Mouse (Mus musculus): ENCODE results near the gene Scrn1. TPM values are rescaled to one million over a fixed set of nuclear protein-coding genes. Genes with fewer than 3 reads are reported as not detected.

The Scrn1 gene
- polyA plus RNA-seq, 1 experiment from 2014 or later = 8.3 TPM

- Histone ChIP-seq H3K4me2 (ENCODE audit: low read depth, low read length) (no peak overlapping the region), H3K27me3 (ENCODE audit: control insufficient read depth, insufficient read depth, low read length) (no peaks in the 10 kb centered on the region), H3K4me1 (ENCODE audit: control insufficient read depth, insufficient read depth, low read length) (no peaks in the 10 kb centered on the region), H3K4me3 (replicated peaks; ENCODE audit: low read length) (no peak overlapping the region), H3K9ac (ENCODE audit: low read length) (no peak overlapping the region), H3K27ac (ENCODE audit: low read length) (no peak overlapping the region), H3K9me3 (replicated peaks; ENCODE audit: control insufficient read depth, low read length) (no peaks in the 10 kb centered on the region), H3K36me3 (ENCODE audit: control insufficient read depth, insufficient read depth, low read length) (no peaks in the 10 kb centered on the region)
- 57% methylated on average over 5 of the region's 5 CpGs for WGBS
- ATAC-seq (ENCODE audit: insufficient read depth, low FRiP score) = no peak
Observed at GRCm38 (mm10) chr6:54518758-54519157, 47.5 kb downstream of the Scrn1 start.

- no peak for ATAC-seq (ENCODE audit: insufficient read depth, low FRiP score)
- H3K27ac ChIP-seq (ENCODE audit: low read length) = no peak overlapping the region
- no peaks in the 10 kb centered on the region for H3K4me1 ChIP-seq (ENCODE audit: control insufficient read depth, insufficient read depth, low read length)
- no peak overlapping the region for H3K4me2 ChIP-seq (ENCODE audit: low read depth, low read length)
- H3K9ac ChIP-seq (ENCODE audit: low read length) = no peak overlapping the region
- no peak overlapping the region for H3K4me3 ChIP-seq (replicated peaks; ENCODE audit: low read length)
- H3K36me3 ChIP-seq (ENCODE audit: control insufficient read depth, insufficient read depth, low read length) = no peaks in the 10 kb centered on the region
- no peaks in the 10 kb centered on the region for H3K27me3 ChIP-seq (ENCODE audit: control insufficient read depth, insufficient read depth, low read length)
- 87% methylated on average over 2 of the region's 2 CpGs for WGBS
- no peaks in the 10 kb centered on the region for H3K9me3 ChIP-seq (replicated peaks; ENCODE audit: control insufficient read depth, low read length)
Observed at GRCm38 (mm10) chr6:54516512-54517134, 49.7 kb downstream of the Scrn1 start.

GRCm38 (mm10) chr6:54512256-54512655, 54.0 kb downstream of the Scrn1 start:
- H3K9ac ChIP-seq (ENCODE audit: low read length) = no peak overlapping the region
- no peaks in the 10 kb centered on the region for H3K9me3 ChIP-seq (replicated peaks; ENCODE audit: control insufficient read depth, low read length)
- no peaks in the 10 kb centered on the region for H3K4me1 ChIP-seq (ENCODE audit: control insufficient read depth, insufficient read depth, low read length)
- H3K4me3 ChIP-seq (replicated peaks; ENCODE audit: low read length) = no peak overlapping the region
- WGBS = 64% methylated on average over 2 of the region's 2 CpGs
- H3K27me3 ChIP-seq (ENCODE audit: control insufficient read depth, insufficient read depth, low read length) = no peaks in the 10 kb centered on the region
- no peaks in the 10 kb centered on the region for H3K36me3 ChIP-seq (ENCODE audit: control insufficient read depth, insufficient read depth, low read length)
- H3K27ac ChIP-seq (ENCODE audit: low read length) = no peak overlapping the region
- no peak for ATAC-seq (ENCODE audit: insufficient read depth, low FRiP score)
- no peak overlapping the region for H3K4me2 ChIP-seq (ENCODE audit: low read depth, low read length)

GRCm38 (mm10) chr6:54509264-54509663, 57.0 kb downstream of the Scrn1 start:
- 89% methylated on average over 13 of the region's 13 CpGs for WGBS
- H3K9ac ChIP-seq (ENCODE audit: low read length) = no peak overlapping the region
- no peak overlapping the region for H3K4me2 ChIP-seq (ENCODE audit: low read depth, low read length)
- H3K27ac ChIP-seq (ENCODE audit: low read length) = no peak overlapping the region
- no peak for ATAC-seq (ENCODE audit: insufficient read depth, low FRiP score)
- no peaks in the 10 kb centered on the region for H3K9me3 ChIP-seq (replicated peaks; ENCODE audit: control insufficient read depth, low read length)
- H3K4me3 ChIP-seq (replicated peaks; ENCODE audit: low read length) = no peak overlapping the region
- H3K4me1 ChIP-seq (ENCODE audit: control insufficient read depth, insufficient read depth, low read length) = no peaks in the 10 kb centered on the region
- H3K36me3 ChIP-seq (ENCODE audit: control insufficient read depth, insufficient read depth, low read length) = no peaks in the 10 kb centered on the region
- H3K27me3 ChIP-seq (ENCODE audit: control insufficient read depth, insufficient read depth, low read length) = no peaks in the 10 kb centered on the region

- no peak overlapping the region for H3K4me3 ChIP-seq (replicated peaks; ENCODE audit: low read length)
- 39% methylated on average over 6 of the region's 6 CpGs for WGBS
- no peaks in the 10 kb centered on the region for H3K9me3 ChIP-seq (replicated peaks; ENCODE audit: control insufficient read depth, low read length)
- no peak overlapping the region for H3K27ac ChIP-seq (ENCODE audit: low read length)
- no peak overlapping the region for H3K9ac ChIP-seq (ENCODE audit: low read length)
- H3K27me3 ChIP-seq (ENCODE audit: control insufficient read depth, insufficient read depth, low read length) = no peaks in the 10 kb centered on the region
- H3K4me2 ChIP-seq (ENCODE audit: low read depth, low read length) = no peak overlapping the region
- no peak for ATAC-seq (ENCODE audit: insufficient read depth, low FRiP score)
- no peaks in the 10 kb centered on the region for H3K36me3 ChIP-seq (ENCODE audit: control insufficient read depth, insufficient read depth, low read length)
- H3K4me1 ChIP-seq (ENCODE audit: control insufficient read depth, insufficient read depth, low read length) = no peaks in the 10 kb centered on the region
Observed at GRCm38 (mm10) chr6:54508256-54508793, 58.0 kb downstream of the Scrn1 start.

- Histone ChIP-seq H3K4me2 (ENCODE audit: low read depth, low read length) (no peak overlapping the region), H3K4me3 (replicated peaks; ENCODE audit: low read length) (no peak overlapping the region), H3K4me1 (ENCODE audit: control insufficient read depth, insufficient read depth, low read length) (no peaks in the 10 kb centered on the region), H3K27ac (ENCODE audit: low read length) (no peak overlapping the region), H3K36me3 (ENCODE audit: control insufficient read depth, insufficient read depth, low read length) (no peaks in the 10 kb centered on the region), H3K27me3 (ENCODE audit: control insufficient read depth, insufficient read depth, low read length) (no peaks in the 10 kb centered on the region), H3K9me3 (replicated peaks; ENCODE audit: control insufficient read depth, low read length) (no peaks in the 10 kb centered on the region), H3K9ac (ENCODE audit: low read length) (no peak overlapping the region)
- WGBS = 53% methylated on average over 5 of the region's 5 CpGs
- no peak for ATAC-seq (ENCODE audit: insufficient read depth, low FRiP score)
Observed at GRCm38 (mm10) chr6:54507808-54508207, 58.5 kb downstream of the Scrn1 start.

- H3K4me1 ChIP-seq (ENCODE audit: control insufficient read depth, insufficient read depth, low read length) = no peaks in the 10 kb centered on the region
- no peak for ATAC-seq (ENCODE audit: insufficient read depth, low FRiP score)
Observed at GRCm38 (mm10) chr6:54507002-54507401, 59.3 kb downstream of the Scrn1 start.

GRCm38 (mm10) chr6:54506318-54506717, 60.0 kb downstream of the Scrn1 start:
- no peak overlapping the region for H3K27ac ChIP-seq (ENCODE audit: low read length)
- no peaks in the 10 kb centered on the region for H3K27me3 ChIP-seq (ENCODE audit: control insufficient read depth, insufficient read depth, low read length)
- no peaks in the 10 kb centered on the region for H3K4me1 ChIP-seq (ENCODE audit: control insufficient read depth, insufficient read depth, low read length)
- no peak overlapping the region for H3K4me2 ChIP-seq (ENCODE audit: low read depth, low read length)
- no peaks in the 10 kb centered on the region for H3K9me3 ChIP-seq (replicated peaks; ENCODE audit: control insufficient read depth, low read length)
- no peak overlapping the region for H3K9ac ChIP-seq (ENCODE audit: low read length)
- ATAC-seq (ENCODE audit: insufficient read depth, low FRiP score) = no peak
- no peaks in the 10 kb centered on the region for H3K36me3 ChIP-seq (ENCODE audit: control insufficient read depth, insufficient read depth, low read length)
- WGBS = 76% methylated on average over 11 of the region's 11 CpGs
- H3K4me3 ChIP-seq (replicated peaks; ENCODE audit: low read length) = no peak overlapping the region

More at GRCm38 (mm10) chr6:54507002-54507401, 59.3 kb downstream of the Scrn1 start:
- Histone ChIP-seq H3K9ac (ENCODE audit: low read length) (no peak overlapping the region), H3K4me2 (ENCODE audit: low read depth, low read length) (no peak overlapping the region), H3K27me3 (ENCODE audit: control insufficient read depth, insufficient read depth, low read length) (no peaks in the 10 kb centered on the region), H3K4me3 (replicated peaks; ENCODE audit: low read length) (no peak overlapping the region), H3K36me3 (ENCODE audit: control insufficient read depth, insufficient read depth, low read length) (no peaks in the 10 kb centered on the region), H3K27ac (ENCODE audit: low read length) (no peak overlapping the region), H3K9me3 (replicated peaks; ENCODE audit: control insufficient read depth, low read length) (no peaks in the 10 kb centered on the region)
- 28% methylated on average over 8 of the region's 8 CpGs for WGBS

GRCm38 (mm10) chr6:54502661-54503115, 63.6 kb downstream of the Scrn1 start:
- H3K4me2 ChIP-seq (ENCODE audit: low read depth, low read length) = no peak overlapping the region
- no peak for ATAC-seq (ENCODE audit: insufficient read depth, low FRiP score)
- WGBS = 54% methylated on average over 6 of the region's 6 CpGs

More at GRCm38 (mm10) chr6:54502661-54503115, 63.6 kb downstream of the Scrn1 start:
- H3K9me3 ChIP-seq (replicated peaks; ENCODE audit: control insufficient read depth, low read length) = no peaks in the 10 kb centered on the region
- no peak overlapping the region for H3K4me3 ChIP-seq (replicated peaks; ENCODE audit: low read length)
- H3K36me3 ChIP-seq (ENCODE audit: control insufficient read depth, insufficient read depth, low read length) = no peaks in the 10 kb centered on the region
- H3K27ac ChIP-seq (ENCODE audit: low read length) = no peak overlapping the region
- H3K27me3 ChIP-seq (ENCODE audit: control insufficient read depth, insufficient read depth, low read length) = no peaks in the 10 kb centered on the region
- H3K4me1 ChIP-seq (ENCODE audit: control insufficient read depth, insufficient read depth, low read length) = no peaks in the 10 kb centered on the region
- no peak overlapping the region for H3K9ac ChIP-seq (ENCODE audit: low read length)
